Mouse (Mus musculus): ENCODE results near the gene Gm26920. TPM values are rescaled to one million over a fixed set of nuclear protein-coding genes. Genes with fewer than 3 reads are reported as not detected.

Gene Gm26920
- polyA plus RNA-seq, 1 experiment from 2014 or later = 0.07 TPM

GRCm38 (mm10) chr7:30010551-30011195 is 79.5 kb downstream of the Gm26920 start:
- H3K4me1 ChIP-seq (ENCODE audit: insufficient read depth, low read depth, low read length) = no peaks in the 10 kb centered on the region
- no peak overlapping the region for H3K4me3 ChIP-seq (ENCODE audit: low read depth, low read length)
- no peak for DNase-seq (ENCODE audit: low spot score)
- H3K9me3 ChIP-seq (ENCODE audit: low read length) = no peaks in the 10 kb centered on the region
- H3K27me3 ChIP-seq (replicated peaks; ENCODE audit: insufficient read depth, low read length) = no peaks in the 10 kb centered on the region
- TF ChIP-seq EP300 (IDR thresholded peaks at IDR 0.05) (no peak), CTCF (IDR thresholded peaks at IDR 0.05) (no peak)
- WGBS = 69% methylated on average over 10 of the region's 10 CpGs
- no peak overlapping the region for H3K27ac ChIP-seq (ENCODE audit: low read length)
- H3K4me2 ChIP-seq (replicated peaks; ENCODE audit: low read depth, low read length) = no peak overlapping the region
- no peak overlapping the region for H3K9ac ChIP-seq (replicated peaks; ENCODE audit: low read depth)
- peaks cover 7% of the 10 kb centered on the region; the same call in 1 of the 2 replicates for H3K36me3 ChIP-seq (ENCODE audit: insufficient read depth, low read length)
- ATAC-seq = no peak

- no peak overlapping the region for H3K27ac ChIP-seq (ENCODE audit: low read length)
- H3K9ac ChIP-seq (replicated peaks; ENCODE audit: low read depth) = no peak overlapping the region
- H3K27me3 ChIP-seq (replicated peaks; ENCODE audit: insufficient read depth, low read length) = no peaks in the 10 kb centered on the region
- H3K4me3 ChIP-seq (ENCODE audit: low read depth, low read length) = no peak overlapping the region
- TF ChIP-seq CTCF (IDR thresholded peaks at IDR 0.05) (no peak), EP300 (IDR thresholded peaks at IDR 0.05) (no peak)
- 61% methylated on average over 21 of the region's 21 CpGs for WGBS
- H3K36me3 ChIP-seq (ENCODE audit: insufficient read depth, low read length) = 0 out of 2 replicates have a peak, but pooled peaks cover 3% of the 10 kb centered on the region
- no peak overlapping the region for H3K4me2 ChIP-seq (replicated peaks; ENCODE audit: low read depth, low read length)
- DNase-seq (ENCODE audit: low spot score) (no peak), ATAC-seq (no peak)
- no peaks in the 10 kb centered on the region for H3K9me3 ChIP-seq (ENCODE audit: low read length)
- H3K4me1 ChIP-seq (ENCODE audit: insufficient read depth, low read depth, low read length) = no peaks in the 10 kb centered on the region
Observed at GRCm38 (mm10) chr7:30009321-30010085, 80.7 kb downstream of the Gm26920 start.

- WGBS = 71% methylated on average over 6 of the region's 6 CpGs
- Histone ChIP-seq H3K4me3 (ENCODE audit: low read depth, low read length) (no peak overlapping the region), H3K27ac (ENCODE audit: low read length) (no peak overlapping the region), H3K4me2 (replicated peaks; ENCODE audit: low read depth, low read length) (no peak overlapping the region), H3K4me1 (ENCODE audit: insufficient read depth, low read depth, low read length) (no peaks in the 10 kb centered on the region), H3K9ac (replicated peaks; ENCODE audit: low read depth) (no peak overlapping the region), H3K36me3 (ENCODE audit: insufficient read depth, low read length) (no peaks in the 10 kb centered on the region), H3K27me3 (replicated peaks; ENCODE audit: insufficient read depth, low read length) (no peaks in the 10 kb centered on the region), H3K9me3 (ENCODE audit: low read length) (no peaks in the 10 kb centered on the region)
- ATAC-seq (no peak), DNase-seq (ENCODE audit: low spot score) (no peak)
- TF ChIP-seq EP300 (IDR thresholded peaks at IDR 0.05) (no peak), CTCF (IDR thresholded peaks at IDR 0.05) (no peak)
Observed at GRCm38 (mm10) chr7:30008020-30008690, 82.1 kb downstream of the Gm26920 start.

GRCm38 (mm10) chr7:30007601-30008000 is 82.6 kb downstream of the Gm26920 start:
- no peaks in the 10 kb centered on the region for H3K36me3 ChIP-seq (ENCODE audit: insufficient read depth, low read length)

More at GRCm38 (mm10) chr7:30007601-30008000, 82.6 kb downstream of the Gm26920 start:
- no peak for TF ChIP-seq EP300 (IDR thresholded peaks at IDR 0.05)
- no peak for TF ChIP-seq CTCF (IDR thresholded peaks at IDR 0.05)
- no peak overlapping the region for H3K4me2 ChIP-seq (replicated peaks; ENCODE audit: low read depth, low read length)
- H3K9ac ChIP-seq (replicated peaks; ENCODE audit: low read depth) = no peak overlapping the region
- 95% methylated on average over 1 of the region's 1 CpGs for WGBS
- no peak overlapping the region for H3K4me3 ChIP-seq (ENCODE audit: low read depth, low read length)
- ATAC-seq = no peak
- H3K4me1 ChIP-seq (ENCODE audit: insufficient read depth, low read depth, low read length) = no peaks in the 10 kb centered on the region
- no peak for DNase-seq (ENCODE audit: low spot score)
- no peaks in the 10 kb centered on the region for H3K27me3 ChIP-seq (replicated peaks; ENCODE audit: insufficient read depth, low read length)
- no peaks in the 10 kb centered on the region for H3K9me3 ChIP-seq (ENCODE audit: low read length)
- H3K27ac ChIP-seq (ENCODE audit: low read length) = no peak overlapping the region

Small RNAs within 50 kb of the gene (microRNA-seq; reads per million reads assigned to microRNA genes)
- gene Gm23368 = not detected

Other genes with a start within 250 kb of the Gm26920 start
- 1.3 and 1.9 TPM in 2 replicates for gene Zfp940, start 236.7 kb downstream of the Gm26920 start, polyA plus RNA-seq (2015; fragmentation: Nextera tagmentation; extraction: Ambion mirVana)
- 3.3 and 4.0 TPM in 2 replicates for gene Zfp420, start 230.4 kb downstream of the Gm26920 start, polyA plus RNA-seq (2015; fragmentation: Nextera tagmentation; extraction: Ambion mirVana)
- gene Zfp27, start 183.8 kb downstream of the Gm26920 start, polyA plus RNA-seq (2015; fragmentation: Nextera tagmentation; extraction: Ambion mirVana) = 4.2 and 5.0 TPM in 2 replicates
- gene Zfp383, start 182.2 kb downstream of the Gm26920 start, polyA plus RNA-seq (2015; fragmentation: Nextera tagmentation; extraction: Ambion mirVana) = 3.4 and 3.7 TPM in 2 replicates
- 5.1 and 6.7 TPM in 2 replicates for gene Zfp74, start 136.3 kb downstream of the Gm26920 start, polyA plus RNA-seq (2015; fragmentation: Nextera tagmentation; extraction: Ambion mirVana)
- 4.1 and 5.8 TPM in 2 replicates for gene Zfp568, start 106.5 kb downstream of the Gm26920 start, polyA plus RNA-seq (2015; fragmentation: Nextera tagmentation; extraction: Ambion mirVana)
- gene Zfp14, start 39.0 kb downstream of the Gm26920 start, polyA plus RNA-seq (2015; fragmentation: Nextera tagmentation; extraction: Ambion mirVana) = 2.3 and 2.4 TPM in 2 replicates
- gene Zfp82, start 17.5 kb downstream of the Gm26920 start, polyA plus RNA-seq (2015; fragmentation: Nextera tagmentation; extraction: Ambion mirVana) = 3.8 and 4.0 TPM in 2 replicates
- 4.8 and 5.2 TPM in 2 replicates for gene Zfp566, start 117 bp upstream of the Gm26920 start, polyA plus RNA-seq (2015; fragmentation: Nextera tagmentation; extraction: Ambion mirVana)
- 58.4 and 61.0 TPM in 2 replicates for gene Zfp260, start 4.4 kb upstream of the Gm26920 start, polyA plus RNA-seq (2015; fragmentation: Nextera tagmentation; extraction: Ambion mirVana)
- gene Zfp382, start 31.5 kb upstream of the Gm26920 start, polyA plus RNA-seq (2015; fragmentation: Nextera tagmentation; extraction: Ambion mirVana) = 3.5 and 3.7 TPM in 2 replicates
- gene Zfp146, start 79.3 kb upstream of the Gm26920 start, polyA plus RNA-seq (2015; fragmentation: Nextera tagmentation; extraction: Ambion mirVana) = 6.0 and 6.9 TPM in 2 replicates
- 18.7 and 18.8 TPM in 2 replicates for gene Cox7a1, start 93.7 kb upstream of the Gm26920 start, polyA plus RNA-seq (2015; fragmentation: Nextera tagmentation; extraction: Ambion mirVana)
- gene Capns1, start 108.4 kb upstream of the Gm26920 start, polyA plus RNA-seq (2015; fragmentation: Nextera tagmentation; extraction: Ambion mirVana) = 118 and 120 TPM in 2 replicates
- 122 and 144 TPM in 2 replicates for gene Polr2i, start 141.5 kb upstream of the Gm26920 start, polyA plus RNA-seq (2015; fragmentation: Nextera tagmentation; extraction: Ambion mirVana)
- 142 and 143 TPM in 2 replicates for gene Tbcb, start 141.9 kb upstream of the Gm26920 start, polyA plus RNA-seq (2015; fragmentation: Nextera tagmentation; extraction: Ambion mirVana)
- 0.27 TPM in 1 of 2 replicates, not detected in the other for gene Ovol3, start 145.3 kb upstream of the Gm26920 start, polyA plus RNA-seq (2015; fragmentation: Nextera tagmentation; extraction: Ambion mirVana)
- 0.37 and 0.81 TPM in 2 replicates for gene Thap8, start 189.7 kb upstream of the Gm26920 start, polyA plus RNA-seq (2015; fragmentation: Nextera tagmentation; extraction: Ambion mirVana)
- gene Wdr62, start 190.0 kb upstream of the Gm26920 start, polyA plus RNA-seq (2015; fragmentation: Nextera tagmentation; extraction: Ambion mirVana) = 2.5 and 2.7 TPM in 2 replicates
- gene Clip3, start 201.3 kb upstream of the Gm26920 start, polyA plus RNA-seq (2015; fragmentation: Nextera tagmentation; extraction: Ambion mirVana) = 4.3 and 5.0 TPM in 2 replicates
- gene Alkbh6, start 218.3 kb upstream of the Gm26920 start, polyA plus RNA-seq (2015; fragmentation: Nextera tagmentation; extraction: Ambion mirVana) = 60.6 and 78.2 TPM in 2 replicates
- gene Syne4, start 224.4 kb upstream of the Gm26920 start, polyA plus RNA-seq (2015; fragmentation: Nextera tagmentation; extraction: Ambion mirVana) = 13.1 and 17.2 TPM in 2 replicates
- not detected in 2 replicates for gene E130208F15Rik, start 231.3 kb upstream of the Gm26920 start, polyA plus RNA-seq (2015; fragmentation: Nextera tagmentation; extraction: Ambion mirVana)
- gene Sdhaf1, start 233.5 kb upstream of the Gm26920 start, polyA plus RNA-seq (2015; fragmentation: Nextera tagmentation; extraction: Ambion mirVana) = 17.6 and 20.0 TPM in 2 replicates

All from lung, postnatal 0 days (tissue).